Mouse (Mus musculus) T-cell, adult 2 months (primary cell): Measurements from ENCODE around the gene Itga6.
"Not testable (repeated sequence)": the region's sequence is repeated elsewhere in the genome, so short reads cannot be mapped to it uniquely, and the experiment has no call there.

Experiments
- DNase-seq: peaks from one replicate; pipeline ENCODE4 v3.0.0; 2022; ENCODE audit warnings: low spot score

Gene Itga6

DNA sequence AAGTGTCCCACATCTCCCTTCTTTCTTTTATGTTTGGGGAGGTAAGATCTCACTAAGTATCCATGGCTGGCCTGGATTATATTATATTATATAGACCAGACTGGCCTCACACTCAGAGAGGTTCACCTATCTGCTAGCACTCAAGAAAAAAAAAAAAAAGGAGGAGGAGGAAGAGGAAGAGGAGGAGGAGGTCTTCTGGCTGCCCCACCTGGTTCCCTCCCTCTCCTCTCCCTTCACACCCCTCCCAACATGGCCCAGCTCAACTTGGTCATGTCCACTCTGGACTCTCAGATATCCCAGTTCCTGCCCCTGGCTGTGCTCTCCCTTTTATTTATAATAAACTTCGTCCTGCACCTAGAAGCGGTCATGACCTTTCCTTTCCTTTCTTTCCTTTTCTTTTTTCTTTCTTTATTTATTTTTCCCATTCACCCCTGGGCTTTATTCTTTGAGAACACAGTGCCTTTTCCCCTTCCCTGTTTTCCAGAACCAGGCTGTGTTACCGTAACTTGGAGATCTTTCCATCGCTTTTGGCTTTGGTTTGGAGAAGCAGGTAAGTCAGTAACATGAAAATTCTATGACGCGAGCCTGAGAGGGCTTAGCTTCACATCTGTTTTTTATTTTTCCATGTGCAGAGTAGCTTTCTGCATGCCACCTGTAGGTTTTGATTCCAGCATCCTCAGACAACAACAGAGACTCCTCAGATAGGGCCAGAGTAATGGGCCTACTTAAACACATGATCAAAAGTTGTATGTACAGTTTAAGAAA is at the start of gene Itga6:
Gene Itga6 (plus strand): TSS at position 7 of the 765 bp plus-strand sequence.
- no peak for DNase-seq

DNA sequence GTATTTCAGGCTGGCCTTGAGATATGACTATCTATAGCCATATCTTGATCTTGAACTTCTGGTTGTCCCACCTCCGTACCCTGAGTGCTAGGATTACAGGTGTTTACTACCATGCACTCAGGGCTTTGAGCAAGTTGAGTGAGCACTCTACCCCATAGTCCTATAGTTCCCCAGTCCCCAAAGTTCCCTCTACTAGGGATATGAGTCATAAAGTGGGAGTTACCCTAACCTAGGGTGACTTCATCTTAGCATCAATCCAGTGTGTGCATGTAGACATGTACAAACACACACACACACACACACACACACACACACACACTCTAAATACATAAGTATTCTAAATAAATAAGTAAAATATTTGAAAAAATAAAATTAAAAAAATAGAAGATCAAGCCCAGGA is 48.6 kb upstream of the Itga6 start:
- no peak for DNase-seq

DNA sequence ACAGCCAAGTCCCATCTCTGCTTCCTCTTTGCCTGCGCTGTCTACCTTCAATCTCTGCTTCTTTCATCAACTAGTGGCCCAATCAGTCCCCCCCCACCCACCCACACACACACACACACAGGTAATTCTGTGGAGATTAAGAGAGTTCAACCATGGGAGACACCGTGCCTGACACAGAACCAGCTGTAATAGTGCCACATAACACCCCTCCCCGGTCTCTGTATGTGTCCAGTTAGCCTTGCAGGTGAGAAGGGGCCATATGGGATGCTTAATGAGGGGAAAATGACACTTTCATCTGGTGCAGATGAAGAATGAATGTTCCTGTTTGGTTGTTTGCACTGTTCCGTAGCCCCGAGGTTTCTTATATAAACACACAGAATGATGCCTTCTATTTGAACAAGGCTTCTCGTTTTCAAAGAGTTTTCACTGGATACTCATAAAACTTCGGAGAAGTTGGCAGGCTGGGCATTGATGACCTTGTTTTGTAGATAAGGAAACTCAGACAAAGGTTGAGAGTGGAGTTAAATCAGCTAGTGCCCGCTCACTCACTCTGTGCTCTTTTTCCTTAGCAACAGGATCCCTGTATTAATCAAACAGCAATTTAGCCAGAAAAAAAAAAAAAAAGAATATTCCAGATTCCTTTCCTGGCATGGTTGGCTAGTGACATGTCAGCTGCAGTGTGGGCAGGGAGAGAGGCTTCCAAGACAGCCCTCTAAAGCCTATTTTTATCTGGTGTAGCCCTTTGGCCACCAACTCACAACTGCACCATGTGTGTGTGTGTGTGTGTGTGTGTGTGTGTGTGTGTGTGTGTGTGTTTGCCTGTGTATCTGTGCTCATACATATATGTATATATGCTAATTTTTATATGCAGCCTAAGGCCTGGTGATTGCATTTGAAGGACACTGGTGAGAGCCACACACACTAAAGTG is 47.7 kb upstream of the Itga6 start:
- no peak for DNase-seq

DNA sequence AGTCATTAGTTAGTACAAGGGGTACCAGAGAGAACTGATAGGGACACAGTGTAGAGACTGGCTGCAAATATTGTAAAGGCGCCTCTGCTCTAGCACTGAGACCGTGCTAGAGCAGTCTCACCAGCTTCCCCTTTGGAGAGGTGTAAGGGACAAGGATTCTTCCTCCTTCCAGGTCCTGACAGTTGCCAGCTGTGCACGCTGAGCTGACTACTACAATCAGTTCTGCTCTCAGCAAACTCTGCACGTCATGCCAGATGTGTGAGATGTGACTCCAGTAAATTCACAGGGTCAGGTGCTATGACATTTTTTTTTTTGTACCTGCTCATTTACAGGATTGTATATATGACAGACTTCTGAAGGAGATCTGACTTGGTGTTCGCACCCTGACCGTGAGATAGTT is 47.0 kb upstream of the Itga6 start:
- no peak for DNase-seq

DNA sequence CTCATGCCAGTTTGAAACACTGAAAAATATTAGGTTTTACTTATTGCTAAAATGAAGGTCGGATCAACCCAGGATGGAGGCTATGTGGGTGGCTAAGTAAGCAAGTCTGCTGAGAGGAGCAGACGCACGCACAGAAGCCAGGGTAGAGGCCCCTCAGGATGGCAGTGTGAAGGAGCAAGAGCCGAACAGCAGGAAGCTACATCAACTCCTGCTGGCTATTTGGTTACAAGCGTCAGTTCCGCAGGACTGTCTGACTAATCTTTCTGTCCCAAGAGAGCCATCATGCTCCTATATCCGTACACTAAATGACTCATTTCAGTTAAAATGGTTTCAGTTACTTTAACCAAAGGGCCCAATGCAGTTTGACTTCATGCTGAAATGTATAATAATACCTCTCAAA is 46.5 kb upstream of the Itga6 start:
- no peak for DNase-seq

DNA sequence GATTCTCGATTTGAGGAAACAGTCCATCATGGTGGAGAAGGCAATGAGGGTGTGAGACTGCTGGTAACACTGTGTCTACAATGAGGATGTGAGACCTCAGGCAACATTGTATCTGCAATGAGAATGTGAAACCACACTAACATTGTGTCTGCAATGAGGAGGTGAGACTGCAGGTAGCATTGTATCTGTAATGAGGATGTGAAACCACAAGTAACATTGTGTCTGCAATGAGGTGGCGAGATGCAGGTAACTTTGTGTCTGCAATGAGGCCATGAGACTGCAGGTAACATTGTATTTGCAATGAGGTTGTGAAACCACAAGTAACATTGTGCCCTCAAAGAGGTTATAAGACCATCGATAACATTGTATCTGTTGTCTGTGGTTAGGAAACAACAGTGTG is 44.1 kb upstream of the Itga6 start:
- DNase-seq, result no peak

DNA sequence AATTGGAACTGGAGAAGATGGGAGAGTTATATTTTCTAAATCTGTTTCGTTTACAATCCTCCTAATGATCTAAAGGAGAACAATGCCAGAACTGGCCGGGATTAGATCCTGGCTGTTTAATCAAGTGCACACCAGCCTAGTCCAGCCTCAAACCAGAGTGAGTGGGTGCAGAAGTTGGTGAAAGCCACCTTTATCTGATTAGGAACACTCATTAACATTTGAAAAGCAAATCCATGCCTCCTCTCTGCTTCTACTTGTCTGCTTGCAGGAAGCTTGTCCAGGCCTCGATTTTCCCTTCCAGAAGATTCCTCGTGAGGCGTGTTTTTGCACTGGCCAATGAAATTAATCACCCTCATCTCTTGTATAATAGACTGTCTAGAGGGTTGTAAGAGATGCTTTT is 41.1 kb upstream of the Itga6 start:
- no peak for DNase-seq

DNA sequence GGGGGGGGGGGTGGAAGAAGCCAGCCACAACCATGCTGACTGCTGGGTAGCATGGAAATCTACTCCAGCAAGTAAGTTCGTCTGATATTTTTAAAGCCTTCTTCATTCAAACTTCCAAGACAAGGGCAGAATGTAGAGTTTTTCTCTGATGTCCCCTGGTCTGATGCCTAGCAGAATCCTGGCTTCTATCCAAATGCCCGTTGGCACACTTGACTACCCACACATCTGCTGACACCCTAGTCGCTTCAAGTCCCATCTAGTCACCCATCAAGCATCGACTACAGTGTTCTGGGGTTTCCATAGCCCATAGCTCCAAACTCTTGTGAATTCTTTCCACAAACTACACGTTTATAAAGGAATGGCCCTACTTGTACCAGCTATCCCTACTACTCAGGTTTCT is 36.5 kb upstream of the Itga6 start:
- DNase-seq, result no peak

DNA sequence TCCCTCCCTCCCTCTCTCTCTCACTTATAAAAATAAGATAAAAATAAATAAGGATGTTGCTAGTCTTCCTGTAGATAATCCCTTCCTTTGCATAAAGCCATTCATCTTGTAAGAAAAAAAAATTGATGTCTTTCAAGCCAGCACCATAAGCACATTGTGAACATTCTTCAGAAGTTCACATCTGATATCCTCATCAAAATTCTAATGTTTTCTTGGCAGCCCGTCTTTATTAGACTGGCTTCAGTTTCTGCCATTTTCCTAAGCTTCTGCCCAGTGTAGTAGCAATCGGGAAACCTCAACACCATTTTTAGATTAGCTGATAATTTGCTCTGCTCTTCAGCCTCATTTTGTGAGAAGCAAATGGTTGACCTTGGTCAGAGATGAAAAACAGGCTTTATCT is 33.8 kb upstream of the Itga6 start:
- DNase-seq, result no peak

DNA sequence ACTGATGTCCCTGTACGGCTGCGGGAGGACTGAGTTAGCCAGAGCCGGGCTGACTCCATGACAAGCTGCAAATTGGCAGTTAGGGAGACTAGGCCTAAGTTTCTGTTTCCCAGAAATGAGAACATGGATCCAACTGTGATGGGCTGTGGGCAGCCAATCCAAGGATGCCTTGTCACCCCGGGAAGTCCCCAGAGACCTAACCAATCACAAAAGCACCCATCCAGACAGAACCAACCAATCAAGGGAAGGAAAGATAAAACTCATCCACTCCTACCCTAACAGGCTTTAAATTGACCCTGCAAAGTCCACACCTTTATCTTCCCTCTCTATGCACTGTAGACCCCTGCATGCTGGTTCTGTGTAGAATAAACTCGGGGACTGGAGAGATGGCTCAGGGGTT is 31.0 kb upstream of the Itga6 start:
- DNase-seq, result no peak

DNA sequence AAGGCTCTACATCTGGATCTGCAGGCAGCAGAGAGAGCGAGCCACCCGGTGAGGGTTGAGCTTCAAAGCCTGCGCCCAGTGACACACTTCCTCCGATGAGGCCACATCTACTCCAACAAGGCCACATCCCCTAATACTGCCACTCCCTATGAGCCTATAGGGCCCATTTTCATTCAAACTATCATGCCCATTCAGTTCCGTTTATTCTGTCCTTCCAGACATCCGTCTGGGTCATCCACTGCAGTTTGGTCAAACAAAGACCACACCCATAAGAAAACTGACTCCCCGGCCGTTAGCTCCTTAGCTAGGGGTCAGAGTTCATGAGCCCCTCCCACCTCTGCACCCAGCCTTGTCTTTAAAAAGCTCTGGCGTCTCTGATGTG is 26.4 kb upstream of the Itga6 start:
- DNase-seq, result no peak

DNA sequence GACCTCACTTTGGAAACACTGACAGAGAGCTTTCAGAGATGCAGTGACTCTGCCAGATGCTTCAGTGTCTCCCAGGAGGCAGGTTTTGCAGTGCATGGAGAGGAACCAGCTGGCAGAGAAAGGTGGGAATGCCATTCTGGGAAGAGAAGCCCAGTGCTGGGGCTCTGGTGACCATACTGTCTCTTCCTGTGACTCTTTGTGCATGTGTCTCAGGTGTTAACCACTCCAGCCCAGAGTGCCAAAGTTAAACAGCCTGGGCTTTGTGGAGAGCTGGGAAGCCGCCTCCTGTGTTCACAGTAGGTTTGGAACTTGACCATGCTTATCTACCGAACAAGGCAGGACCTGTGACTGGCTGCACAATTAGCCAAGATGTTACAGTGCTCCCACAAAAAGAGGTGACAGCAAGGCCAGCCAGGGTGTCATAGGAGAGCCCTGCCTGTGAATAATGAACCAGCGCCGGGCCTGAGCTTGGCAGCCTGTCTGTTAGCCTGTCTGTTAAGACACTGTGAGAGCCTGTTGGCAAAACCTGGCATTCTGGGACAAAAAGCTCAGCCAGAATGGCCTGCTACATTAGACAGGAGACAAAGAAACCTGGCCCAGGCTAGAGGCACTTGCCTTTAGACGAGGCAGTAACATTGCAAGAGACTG is 25.9 kb upstream of the Itga6 start:
- DNase-seq, result no peak

DNA sequence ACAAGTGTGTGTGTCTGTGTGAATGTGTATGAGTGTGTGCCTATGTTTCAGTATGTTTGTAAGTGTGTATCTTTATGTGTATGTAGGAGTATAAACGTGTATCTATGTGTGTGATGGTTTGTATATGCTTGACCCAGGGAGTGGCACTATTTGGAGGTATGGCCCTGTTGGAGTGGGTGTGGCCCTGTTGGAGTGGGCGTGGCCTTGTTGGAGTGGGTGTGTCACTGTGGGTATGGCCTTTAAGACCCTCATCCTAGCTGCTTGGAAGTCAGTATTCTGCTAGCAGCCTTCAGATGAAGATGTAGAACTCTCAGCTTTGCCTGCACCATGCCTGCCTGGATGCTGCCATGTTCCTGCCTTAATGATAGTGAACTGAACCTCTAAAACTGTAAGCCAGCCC is 24.9 kb upstream of the Itga6 start:
- not testable (repeated sequence) for DNase-seq

DNA sequence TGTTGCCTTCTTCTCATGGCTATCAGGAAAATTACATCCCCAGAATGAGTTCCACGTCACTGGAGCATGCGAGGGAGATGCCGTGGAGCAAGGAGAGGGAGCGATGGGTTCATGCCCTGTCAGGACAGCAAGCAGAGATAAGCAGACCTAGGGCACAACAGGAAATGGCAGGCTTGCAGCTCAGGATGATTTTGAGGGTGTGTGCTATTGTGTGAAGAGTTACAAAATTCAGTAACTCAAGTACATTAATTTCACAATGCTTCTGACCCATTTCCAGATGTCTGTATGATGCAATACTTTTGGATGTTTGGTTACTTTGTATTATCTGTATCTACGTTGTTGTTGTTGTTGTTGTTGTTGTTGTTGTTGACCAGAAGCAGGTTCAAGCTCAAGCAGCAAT is 22.5 kb upstream of the Itga6 start:
- no peak for DNase-seq

DNA sequence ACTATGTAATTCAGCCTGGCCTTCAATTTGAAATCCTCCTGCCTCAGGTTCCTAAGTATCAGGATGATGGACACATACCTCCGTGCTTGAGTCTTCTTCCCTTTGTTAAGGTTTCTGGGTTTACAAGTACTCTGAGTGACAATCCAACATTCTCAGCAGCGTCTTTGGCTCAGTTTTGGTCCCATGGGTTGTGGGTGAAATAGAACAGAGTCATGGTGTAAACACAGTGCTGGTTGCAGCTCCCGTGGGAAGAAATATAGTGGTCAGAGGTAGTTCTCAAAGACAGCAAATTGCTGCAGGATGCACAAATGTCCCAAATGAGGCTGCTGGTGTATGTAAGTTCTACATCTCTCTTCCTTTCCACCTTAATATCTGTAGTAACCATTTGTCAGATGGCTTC is 21.8 kb upstream of the Itga6 start:
- no peak for DNase-seq

DNA sequence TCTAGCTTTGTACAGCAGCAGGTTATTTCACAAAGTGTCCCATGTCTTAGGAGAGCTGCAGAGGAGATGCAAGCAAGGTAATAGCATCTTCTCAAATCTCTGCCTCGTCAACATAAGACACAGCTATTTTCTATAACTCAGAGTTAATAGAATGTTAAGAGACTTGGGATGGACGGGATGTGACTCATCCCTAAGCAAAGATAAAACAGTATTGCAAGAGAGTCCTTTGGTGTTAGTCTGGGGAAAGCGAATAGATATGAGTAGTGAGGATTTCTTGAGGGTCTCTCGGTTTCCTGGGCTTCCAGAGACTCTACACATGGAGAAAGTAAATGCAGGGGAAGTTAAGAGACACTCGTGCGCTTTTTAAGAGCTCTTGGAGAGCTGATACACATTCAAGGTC is 21.4 kb upstream of the Itga6 start:
- DNase-seq, result no peak

DNA sequence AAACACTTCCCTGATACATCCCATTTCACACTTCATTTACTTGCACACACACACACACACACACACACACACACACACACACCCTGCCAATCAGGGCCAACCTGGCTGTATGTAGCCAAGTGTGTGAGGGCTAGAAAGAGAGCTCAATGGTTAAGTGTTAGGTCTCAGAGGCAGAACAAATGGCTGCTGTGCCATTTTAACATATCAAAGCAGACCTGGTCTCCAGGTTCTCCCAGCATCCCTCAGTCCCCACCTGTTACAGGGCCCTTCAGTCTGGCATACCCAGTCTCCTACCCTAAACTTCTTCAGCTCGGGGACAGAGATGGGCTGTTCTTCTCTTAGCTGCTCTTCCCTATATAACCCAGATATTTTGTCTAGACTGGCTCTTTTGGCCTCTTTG is 20.0 kb upstream of the Itga6 start:
- DNase-seq, result no peak

DNA sequence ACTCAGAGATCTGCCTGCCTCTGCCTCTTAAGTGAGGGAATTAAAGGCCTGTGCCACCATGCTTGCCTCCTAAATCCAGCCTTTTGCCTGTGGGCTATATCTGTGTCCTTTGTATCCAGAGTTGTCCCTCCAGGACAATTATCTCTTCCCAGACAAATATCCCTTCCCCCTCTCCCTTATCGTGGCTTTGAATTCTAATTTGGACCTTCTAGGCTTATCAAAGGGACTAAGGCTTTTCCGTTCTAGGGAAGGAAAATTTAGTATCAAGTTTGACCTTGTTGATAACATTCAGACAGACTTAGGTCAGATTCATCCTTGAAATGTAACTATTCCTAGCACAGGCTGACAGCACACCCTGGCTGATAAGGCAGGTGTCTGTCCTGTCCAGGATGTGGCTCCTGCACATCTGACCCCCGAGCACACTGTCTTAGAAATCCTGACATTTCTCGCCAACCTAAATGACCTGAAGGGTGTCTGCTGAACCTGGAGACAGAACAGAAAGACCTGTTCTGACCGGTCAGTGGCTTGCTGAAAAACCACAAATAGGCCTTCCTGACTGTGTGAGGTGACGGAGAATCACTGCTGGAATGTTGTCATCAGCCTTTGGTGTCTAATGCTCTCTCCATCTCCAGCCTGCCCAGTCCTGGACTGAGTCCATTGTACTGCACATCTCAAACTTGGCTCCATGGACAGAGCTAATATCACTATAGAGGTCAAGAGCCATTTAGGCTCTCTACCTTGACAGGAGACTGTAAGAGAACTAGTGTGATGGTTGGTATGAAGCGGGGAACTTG is 18.3 kb upstream of the Itga6 start:
- no peak for DNase-seq

DNA sequence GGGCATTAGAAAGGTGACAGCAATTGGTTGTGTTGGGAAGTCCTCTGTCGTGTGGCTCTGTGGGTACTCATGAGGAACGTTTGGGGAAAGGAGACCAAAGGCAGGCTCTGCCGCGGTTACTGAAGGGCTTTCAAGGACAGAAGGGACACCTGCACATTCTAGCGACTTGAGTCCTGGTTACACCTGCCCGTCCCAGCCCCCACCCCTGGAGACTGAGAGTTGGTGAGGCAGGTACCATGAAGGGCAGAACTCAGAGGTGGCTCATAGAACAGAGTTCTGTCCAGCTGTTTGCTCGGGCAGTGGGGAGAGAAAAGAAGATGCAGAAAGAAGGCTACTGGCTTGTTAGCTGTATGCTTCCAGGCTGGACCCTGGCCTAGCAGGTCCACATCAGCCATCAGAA is 17.1 kb upstream of the Itga6 start:
- no peak for DNase-seq

DNA sequence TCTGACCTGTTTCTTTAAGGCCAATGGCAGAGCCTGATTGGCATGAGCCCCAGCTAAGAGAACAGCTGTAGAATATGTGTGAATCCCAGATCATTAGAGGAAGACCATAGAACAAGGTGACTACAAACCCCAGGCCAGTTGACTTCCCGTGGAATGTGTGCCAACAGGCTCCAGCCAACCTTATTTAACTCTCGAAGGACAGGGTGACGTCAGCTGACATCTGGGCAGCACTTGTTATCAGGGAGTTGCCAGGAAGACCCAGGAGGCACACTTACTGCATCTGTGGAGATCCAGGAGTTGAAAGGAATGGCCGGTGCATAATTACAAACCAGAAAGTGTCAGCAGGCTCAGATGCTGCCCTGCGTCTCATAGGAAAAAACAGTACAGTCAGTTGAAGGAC is 16.6 kb upstream of the Itga6 start:
- DNase-seq, result no peak

DNA sequence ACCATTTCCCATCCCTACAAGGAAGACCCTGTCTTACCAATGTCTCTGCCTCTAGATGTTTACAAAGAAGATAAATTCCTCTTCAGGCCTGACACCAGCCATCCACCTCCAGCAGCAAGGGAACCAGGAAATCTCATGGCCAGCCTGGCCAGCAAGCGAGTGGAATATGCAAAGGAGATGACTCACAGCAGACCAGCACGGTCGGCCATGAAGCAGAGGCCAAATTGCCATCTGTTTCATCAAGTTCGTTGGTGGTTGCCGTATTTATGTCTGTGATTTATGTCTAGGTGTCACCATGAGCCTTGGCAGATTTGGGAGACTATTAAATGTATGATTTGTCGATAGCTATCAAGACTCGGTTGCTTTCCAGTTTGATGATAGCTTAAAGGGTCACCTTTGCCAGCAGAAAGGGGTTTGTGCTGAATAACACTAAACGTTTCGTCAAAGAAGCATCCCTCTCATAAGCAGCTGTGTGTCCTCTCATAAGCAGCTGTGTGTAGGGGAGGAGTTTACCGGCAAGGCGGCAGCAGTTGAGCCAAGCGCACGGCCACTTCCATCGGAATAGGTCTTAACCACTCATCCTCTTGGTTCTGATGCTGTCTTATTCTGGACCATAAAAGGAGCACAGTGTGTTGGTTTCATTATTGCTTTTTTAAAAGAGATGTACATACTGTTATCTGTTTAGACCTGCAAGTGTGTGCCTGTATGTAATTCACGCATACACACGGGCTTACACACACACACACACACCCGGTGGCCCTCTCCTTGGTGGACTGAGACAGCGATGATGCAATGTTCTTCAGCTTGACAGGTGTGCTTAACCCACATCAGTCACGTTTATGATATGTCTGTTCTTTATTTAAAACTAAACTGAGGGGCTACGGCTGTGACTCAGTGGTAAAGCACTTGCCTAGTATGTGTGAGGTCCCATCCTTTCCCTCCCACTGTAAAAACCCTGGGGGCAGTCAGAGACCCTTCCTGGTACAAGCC is 14.5 kb upstream of the Itga6 start:
- no peak for DNase-seq
